Comparison of ENCODE assay signal across 8 mouse cellular contexts in genomic region chr7:38270703-38271510, GRCm38 (mm10). TPM values are rescaled to one million over a fixed set of nuclear protein-coding genes. Genes with fewer than 3 reads are reported as not detected.
DNase-seq lines count a peak whose midpoint lies in the region; ATAC-seq and TF ChIP-seq lines count a peak whose summit lies in the region.

Gene Pop4 (minus strand): TSS chr7:38271423.

- H3K36me3 ChIP-seq in heart, embryonic 11.5 days (ENCODE audit: control insufficient read depth, insufficient read depth, low read length): peaks cover 2% of the 10 kb centered on the region
- peaks cover 15% of the 10 kb centered on the region for H3K36me3 ChIP-seq in kidney, embryonic 16.5 days (ENCODE audit: insufficient read depth, low read length)
- peaks cover 3% of the 10 kb centered on the region for H3K36me3 ChIP-seq in liver, adult 2 months (ENCODE audit: control insufficient read depth, insufficient read depth, low read length)
- H3K36me3 ChIP-seq in myocyte (ENCODE audit: control insufficient read depth, insufficient read depth): peaks cover 9% of the 10 kb centered on the region
- no peaks in the 10 kb centered on the region for H3K36me3 ChIP-seq in splenic B cell, adult 2 months (ENCODE audit: control insufficient read depth, insufficient read depth, low read length, poor library complexity, severe bottlenecking)

- 1% methylated on average over 38 of the region's 38 CpGs for WGBS in heart, embryonic 11.5 days (ENCODE audit: insufficient replicate concordance)
- under 1% methylated on average over 38 of the region's 38 CpGs for WGBS in kidney, embryonic 16.5 days
- WGBS in liver, adult 2 months: under 1% methylated on average over 38 of the region's 38 CpGs

- no peaks in the 10 kb centered on the region for H3K9me3 ChIP-seq in heart, embryonic 11.5 days (replicated peaks; ENCODE audit: control insufficient read depth, low read length)
- no peaks in the 10 kb centered on the region for H3K9me3 ChIP-seq in kidney, embryonic 16.5 days (ENCODE audit: low read length)

- DNase-seq in B cell, adult 2 months: peak; percentile 93
- peak; percentile 96 for DNase-seq in brain, adult 2 months (ENCODE audit: low read depth, low spot score)
- peak; percentile 75 for DNase-seq in liver, adult 2 months (ENCODE audit: extremely low read depth, low read depth, low spot score)
- DNase-seq in splenic B cell, adult 2 months (ENCODE audit: low read depth, low spot score): peak; percentile 89

- ATAC-seq in erythroblast, adult 5-6 weeks (replicated peaks; ENCODE audit: low FRiP score, poor library complexity, severe bottlenecking): peak; percentile 95
- peak; percentile 92 for ATAC-seq in heart, embryonic 11.5 days (replicated peaks; ENCODE audit: insufficient number of reproducible peaks, low FRiP score, low TSS enrichment)
- peak; percentile 97 for ATAC-seq in kidney, embryonic 16.5 days (ENCODE audit: low FRiP score, low TSS enrichment)

- peak within 1 kb of the TSS; percentile 83 for H3K4me3 ChIP-seq in heart, embryonic 11.5 days (ENCODE audit: low read depth, low read length)
- H3K4me3 ChIP-seq in kidney, embryonic 16.5 days (ENCODE audit: low read length): peak within 1 kb of the TSS; percentile 56
- H3K4me3 ChIP-seq in liver, adult 2 months (ENCODE audit: insufficient read depth, low read depth, low read length): peak within 1 kb of the TSS; percentile 74
- peak within 1 kb of the TSS; percentile 85 for H3K4me3 ChIP-seq in myocyte

- peaks cover 3% of the 10 kb centered on the region; the same call in 1 of the 2 replicates for H3K79me2 ChIP-seq in liver, adult 2 months (ENCODE audit: control insufficient read depth, insufficient read depth, low read length)
- peaks cover 22% of the 10 kb centered on the region for H3K79me2 ChIP-seq in myocyte (ENCODE audit: control insufficient read depth, insufficient read depth)

- H3K9ac ChIP-seq in heart, embryonic 11.5 days (ENCODE audit: low read depth, low read length): peak within 1 kb of the TSS; percentile 76
- H3K9ac ChIP-seq in kidney, embryonic 16.5 days (replicated peaks; ENCODE audit: low read length): peak within 1 kb of the TSS; percentile 79
- H3K9ac ChIP-seq in liver, adult 2 months (ENCODE audit: low read depth, low read length): peak within 1 kb of the TSS; percentile 87

- peaks cover 8% of the 10 kb centered on the region for H3K4me1 ChIP-seq in heart, embryonic 11.5 days (ENCODE audit: control insufficient read depth, insufficient read depth, low read length)
- H3K4me1 ChIP-seq in kidney, embryonic 16.5 days (ENCODE audit: insufficient read depth, low read length): peaks cover 12% of the 10 kb centered on the region
- H3K4me1 ChIP-seq in liver, adult 2 months (ENCODE audit: control insufficient read depth, insufficient read depth, low read length): peaks cover 4% of the 10 kb centered on the region

- H3ac ChIP-seq in myocyte (ENCODE audit: control insufficient read depth, insufficient read length): peak within 1 kb of the TSS; percentile 70

- no peak for TF ChIP-seq CTCF in liver, adult 2 months (IDR thresholded peaks at IDR 0.05; ENCODE audit: low read depth, low read length)

- H3K27me3 ChIP-seq in heart, embryonic 11.5 days (ENCODE audit: control insufficient read depth, insufficient read depth, low read length): no peaks in the 10 kb centered on the region
- H3K27me3 ChIP-seq in kidney, embryonic 16.5 days (ENCODE audit: insufficient read depth, low read length): no peaks in the 10 kb centered on the region
- no peaks in the 10 kb centered on the region for H3K27me3 ChIP-seq in liver, adult 2 months (ENCODE audit: control insufficient read depth, insufficient read depth, low read length)
- no peaks in the 10 kb centered on the region for H3K27me3 ChIP-seq in myocyte (ENCODE audit: control insufficient read depth, insufficient read depth, insufficient read length)
- no peaks in the 10 kb centered on the region for H3K27me3 ChIP-seq in splenic B cell, adult 2 months (ENCODE audit: control insufficient read depth, insufficient read depth, low read length, poor library complexity, severe bottlenecking)

- H3K27ac ChIP-seq in heart, embryonic 11.5 days (ENCODE audit: low read depth, low read length): peak within 1 kb of the TSS; percentile 64
- peak within 1 kb of the TSS; percentile 5; the same call in 1 of the 2 replicates for H3K27ac ChIP-seq in kidney, embryonic 16.5 days (ENCODE audit: low read length)
- H3K27ac ChIP-seq in liver, adult 2 months (replicated peaks; ENCODE audit: insufficient read depth, low read depth, low read length): peak within 1 kb of the TSS; percentile 77

- peak within 1 kb of the TSS; percentile 87 for H3K4me2 ChIP-seq in heart, embryonic 11.5 days
- peak within 1 kb of the TSS; percentile 80 for H3K4me2 ChIP-seq in kidney, embryonic 16.5 days (replicated peaks; ENCODE audit: low read depth, low read length)
- H3K4me2 ChIP-seq in myocyte (ENCODE audit: low read depth): peak within 1 kb of the TSS; percentile 90

- peak; percentile 61 for TF ChIP-seq POLR2A in liver, adult 2 months (IDR thresholded peaks at IDR 0.05; ENCODE audit: extremely low read depth, insufficient read depth, low read length)
- peak; percentile 72 for TF ChIP-seq POLR2A in myocyte (IDR thresholded peaks at IDR 0.05; ENCODE audit: insufficient read length, low read depth)

TF ChIP-seq in myocyte, 11 proteins besides CTCF, POLR2A, EP300 and RAD21:
- TF ChIP-seq TCF12 (IDR thresholded peaks at IDR 0.05; ENCODE audit: insufficient read depth, poor library complexity, severe bottlenecking) (no peak), MYOD1 (IDR thresholded peaks at IDR 0.05; ENCODE audit: control insufficient read depth in 1 of 3, insufficient read length in 2 of 3, low read depth in 2 of 3) (peak in 2 of 3 experiments; percentile 76 to 78), POLR2AphosphoS2 (IDR thresholded peaks at IDR 0.05; ENCODE audit: insufficient read length, low read depth) (peak; percentile 86), E2F4 (IDR thresholded peaks at IDR 0.05; ENCODE audit: insufficient read depth) (peak; percentile 82), MYOG (IDR thresholded peaks at IDR 0.05; ENCODE audit: control insufficient read depth in 1 of 3, insufficient read depth in 1 of 3, insufficient read length in 2 of 3, low read depth in 2 of 3) (peak in 1 of 3 experiments; percentile 54)
TF ChIP-seq in myocyte: peak in this region for 4.

RNA-seq across cellular contexts. Expression of gene Pop4, which starts in this region (rescaled TPM):
- 1.7 and 7.7 TPM in 2 replicates for total RNA-seq in erythroblast, adult 5-6 weeks (2015; ENCODE audit: low replicate concordance)
- total RNA-seq in erythroblast, adult 5-6 weeks (2017; ENCODE audit: low replicate concordance): 3.2 and 5.2 TPM in 2 replicates
- 49.6 and 54.4 TPM in 2 replicates for polyA plus RNA-seq in heart, embryonic 11.5 days (2014; fragmentation: Nextera tagmentation; extraction: Ambion mirVana)
- 63.3 and 64.0 TPM in 2 replicates for polyA plus RNA-seq in kidney, embryonic 16.5 days (2015; fragmentation: Nextera tagmentation; extraction: Ambion mirVana)
- total RNA-seq in liver, adult 2 months (2014; rRNA removed): 10.7 and 12.8 TPM in 2 replicates
- polyA plus RNA-seq in liver, adult 2 months (2012; rRNA removed): 6.5 and 7.2 TPM in 2 replicates
- 10.0 TPM for polyA plus RNA-seq in myocyte (2012; fragmentation: generic; extraction: Trizol)

Comparison
In these comparisons a context has a peak if more than half of its experiments do, and no peak if none do; other contexts are left out.
1. Peak in every context shown above with its lines: DNase-seq, ATAC-seq, H3K4me3 ChIP-seq and H3K27ac ChIP-seq.
2. H3K27ac ChIP-seq: peak in every context shown above with its lines; median percentile 77 in liver, adult 2 months; 64 in heart, embryonic 11.5 days; 5 in kidney, embryonic 16.5 days.